In genomic region chr17:56116193-56116592, GRCm38 (mm10) we compare ENCODE assay signal across 13 mouse cellular contexts. TPM values are rescaled to one million over a fixed set of nuclear protein-coding genes. Genes with fewer than 3 reads are reported as not detected.
"Had no signal": no experiment of that assay in that cellular context is flagged by ENCODE, and none has a peak within 500 bp of the region (broad histone marks: within the 10 kb centered on the region; RNA-seq: fewer than 3 reads in every experiment).

No protein-coding gene starts in this region.

- H3K9ac ChIP-seq: kidney, embryonic 15.5 days; limb, embryonic 15.5 days; midbrain, embryonic 12.5 days had no signal

- H3K36me3 ChIP-seq: kidney, embryonic 15.5 days; limb, embryonic 15.5 days; midbrain, embryonic 12.5 days had no signal

- DNase-seq: kidney, adult 18-20 months; kidney, postnatal 14 days; lung, adult 18-20 months; right cerebral cortex, adult 18-20 months; right cerebral cortex, postnatal 25 days; thymus, adult 18-20 months; thymus, postnatal 14 days had no signal

- H3K4me3 ChIP-seq: left cerebral cortex, adult 2 months; limb, embryonic 15.5 days; midbrain, embryonic 12.5 days had no signal

- H3K27ac ChIP-seq: kidney, embryonic 15.5 days; left cerebral cortex, adult 2 months; limb, embryonic 15.5 days; midbrain, embryonic 12.5 days had no signal

- ATAC-seq: midbrain, embryonic 16.5 days had no signal

- H3K9me3 ChIP-seq: kidney, embryonic 15.5 days; limb, embryonic 15.5 days; midbrain, embryonic 12.5 days had no signal

- H3K4me2 ChIP-seq: limb, embryonic 15.5 days; midbrain, embryonic 12.5 days had no signal

RNA-seq across cellular contexts. Expression of gene Plin5, which starts 1.2 kb away (rescaled TPM):
- total RNA-seq: megakaryocyte-erythroid progenitor cell, adult 5-6 weeks had no signal

RNA-seq across cellular contexts. Expression of gene Plin4, which starts 6.6 kb away (rescaled TPM):
- total RNA-seq: megakaryocyte-erythroid progenitor cell, adult 5-6 weeks had no signal
